Mouse (Mus musculus) ES-Bruce4 (cell line): ENCODE results near the gene Ech1. TPM values are rescaled to one million over a fixed set of nuclear protein-coding genes. Genes with fewer than 3 reads are reported as not detected.

ENCODE experiments used
- H3K27ac ChIP-seq: 2 replicates; pipeline ENCODE4 v1.5.1; 2012; ENCODE audit warnings: low read length, inconsistent platforms; ENCODE audit not compliant: insufficient read depth
- H3K27me3 ChIP-seq: 2 replicates; pipeline ENCODE4 v1.6.1; 2012; ENCODE audit warnings: mild to moderate bottlenecking, low read length, inconsistent platforms; ENCODE audit not compliant: control insufficient read depth, poor library complexity, insufficient read depth, severe bottlenecking
- H3K36me3 ChIP-seq: 2 replicates; pipeline ENCODE4 v1.6.1; 2012; ENCODE audit warnings: inconsistent platforms, mild to moderate bottlenecking, low read length, moderate library complexity; ENCODE audit not compliant: control insufficient read depth, poor library complexity, insufficient read depth, severe bottlenecking
- H3K4me1 ChIP-seq: one replicate; pipeline ENCODE4 v1.8.1; 2011; ENCODE audit warnings: low read length; ENCODE audit not compliant: control insufficient read depth, insufficient read depth
- H3K4me3 ChIP-seq: 2 replicates; pipeline ENCODE4 v1.5.1; 2011; ENCODE audit warnings: low read depth, mild to moderate bottlenecking, low read length
- H3K9ac ChIP-seq: 2 replicates; pipeline ENCODE4 v1.6.1; 2012; ENCODE audit warnings: low read depth, mild to moderate bottlenecking, inconsistent platforms; ENCODE audit not compliant: poor library complexity, severe bottlenecking
- H3K9me3 ChIP-seq: replicated peaks from 2 replicates; pipeline ENCODE4 v1.6.1; 2012; ENCODE audit warnings: mild to moderate bottlenecking, low read length, inconsistent platforms; ENCODE audit not compliant: control insufficient read depth, poor library complexity, insufficient read depth, severe bottlenecking
- CTCF ChIP-seq: IDR thresholded peaks from one replicate; pipeline ENCODE4 v1.8.1; 2011; ENCODE audit warnings: low read depth, low read length
- EP300 ChIP-seq: IDR thresholded peaks from 2 replicates; pipeline ENCODE4 v1.6.1; 2011; ENCODE audit warnings: low read depth, low read length; ENCODE audit not compliant: insufficient read depth
- POLR2A ChIP-seq: IDR thresholded peaks from one replicate; pipeline ENCODE4 v1.8.1; 2011; ENCODE audit warnings: low read length; ENCODE audit not compliant: insufficient read depth
- polyA plus RNA-seq: library from polyadenylated mRNA; stranded (reverse); fragments of >200 nt; gene quantifications from 2 replicates; pipeline ENCODE4 v1.2.4, GENCODE M21; 2011; ENCODE audit warnings: low read depth; ENCODE audit not compliant: missing spikeins, insufficient read depth, insufficient read length

The Ech1 gene
- polyA plus RNA-seq, 1 experiment: 41.3 TPM

- Histone ChIP-seq H3K4me1 (peaks cover 9% of the 10 kb centered on the region), H3K9me3 (no peaks in the 10 kb centered on the region), H3K36me3 (peaks cover 5% of the 10 kb centered on the region), H3K27ac (peak overlapping the region; percentile 100), H3K4me3 (no peak overlapping the region), H3K27me3 (no peaks in the 10 kb centered on the region), H3K9ac (peak overlapping the region; percentile 46)
- no peak for TF ChIP-seq CTCF
- no peak for TF ChIP-seq EP300
- TF ChIP-seq POLR2A: no peak
These were observed 23.6 kb upstream of the Ech1 start for GRCm38 (mm10) chr7:28801451-28801850.

- Histone ChIP-seq H3K36me3 (peaks cover 5% of the 10 kb centered on the region), H3K4me3 (peak overlapping the region; percentile 1; the same call in 1 of the 2 replicates), H3K27me3 (no peaks in the 10 kb centered on the region), H3K9ac (peak overlapping the region; percentile 46), H3K4me1 (peaks cover 9% of the 10 kb centered on the region), H3K27ac (peak overlapping the region; percentile 100), H3K9me3 (no peaks in the 10 kb centered on the region)
- TF ChIP-seq CTCF (no peak), EP300 (no peak), POLR2A (no peak)
These were observed 22.9 kb upstream of the Ech1 start for GRCm38 (mm10) chr7:28801901-28802670.

GRCm38 (mm10) chr7:28802846-28803588 lies 22.0 kb upstream of the Ech1 start:
- H3K4me1 ChIP-seq: peaks cover 7% of the 10 kb centered on the region

GRCm38 (mm10) chr7:28803756-28804155 lies 21.3 kb upstream of the Ech1 start:
- no peaks in the 10 kb centered on the region for H3K9me3 ChIP-seq
- no peak overlapping the region for H3K4me3 ChIP-seq
- TF ChIP-seq CTCF: no peak
- no peak for TF ChIP-seq POLR2A
- TF ChIP-seq EP300: no peak
- peaks cover 7% of the 10 kb centered on the region for H3K4me1 ChIP-seq
- peaks cover 2% of the 10 kb centered on the region for H3K36me3 ChIP-seq
- H3K27me3 ChIP-seq: no peaks in the 10 kb centered on the region
- H3K9ac ChIP-seq: peak overlapping the region; percentile 2; the same call in 1 of the 2 replicates
- peak overlapping the region; percentile 87 for H3K27ac ChIP-seq

More at GRCm38 (mm10) chr7:28802846-28803588, 22.0 kb upstream of the Ech1 start:
- no peak overlapping the region for H3K4me3 ChIP-seq
- no peaks in the 10 kb centered on the region for H3K9me3 ChIP-seq
- H3K27ac ChIP-seq: peak overlapping the region; percentile 100
- peaks cover 4% of the 10 kb centered on the region for H3K36me3 ChIP-seq
- H3K27me3 ChIP-seq: no peaks in the 10 kb centered on the region
- peak overlapping the region; percentile 46 for H3K9ac ChIP-seq
- peak; percentile 69; the same call in 1 of the 2 replicates for TF ChIP-seq EP300
- no peak for TF ChIP-seq POLR2A
- TF ChIP-seq CTCF: no peak

GRCm38 (mm10) chr7:28806869-28807268 lies 18.1 kb upstream of the Ech1 start:
- H3K27ac ChIP-seq: no peak overlapping the region
- no peaks in the 10 kb centered on the region for H3K27me3 ChIP-seq
- H3K9ac ChIP-seq: no peak overlapping the region
- peaks cover 7% of the 10 kb centered on the region for H3K4me1 ChIP-seq
- TF ChIP-seq CTCF: no peak
- TF ChIP-seq EP300: no peak
- no peak for TF ChIP-seq POLR2A
- H3K9me3 ChIP-seq: no peaks in the 10 kb centered on the region
- H3K36me3 ChIP-seq: peaks cover 2% of the 10 kb centered on the region
- no peak overlapping the region for H3K4me3 ChIP-seq
